Mouse (Mus musculus): ENCODE measurements around the gene Tfip11.

DNA sequence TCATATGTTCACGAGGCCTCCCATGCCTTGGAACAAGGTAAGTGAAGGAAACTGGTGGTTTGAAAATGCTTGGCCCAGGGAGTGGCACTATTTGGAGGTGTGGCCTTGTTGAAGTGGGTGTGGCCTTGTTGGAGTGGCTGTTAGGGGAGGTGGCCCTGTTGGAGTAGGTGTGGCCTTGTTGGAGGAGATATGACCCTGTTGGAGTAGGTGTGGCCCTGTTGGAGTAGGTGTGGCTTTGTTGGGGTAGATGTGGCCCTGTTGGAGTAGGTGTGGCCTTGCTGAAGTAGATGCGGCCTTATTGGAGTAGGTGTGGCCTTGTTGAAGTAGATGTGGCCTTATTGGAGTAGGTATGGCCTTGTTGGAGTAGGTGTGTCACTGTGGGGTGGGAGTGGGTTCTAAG lies 59.8 kb downstream of the Tfip11 start:
- TF ChIP-seq CTCF (IDR thresholded peaks at IDR 0.05; ENCODE audit: low read depth, low read length) (no peak), POLR2A (IDR thresholded peaks at IDR 0.05; ENCODE audit: extremely low read depth, insufficient read depth, low read length) (no peak)
